Mouse (Mus musculus): ENCODE measurements around the gene Gm21677. TPM values are rescaled to one million over a fixed set of nuclear protein-coding genes. Genes with fewer than 3 reads are reported as not detected.
"Not testable (repeated sequence)": the region's sequence is repeated elsewhere in the genome, so short reads cannot be mapped to it uniquely, and the experiment has no call there.

The Gm21677 gene
- not detected in 2 replicates for polyA plus RNA-seq (2016; fragmentation: Nextera tagmentation; extraction: Ambion mirVana)

- not testable (repeated sequence) for H3K9me3 ChIP-seq (replicated peaks); H3K27me3 ChIP-seq (ENCODE audit: low read depth, poor library complexity, severe bottlenecking); H3K36me3 ChIP-seq; H3K4me3 ChIP-seq; H3K4me1 ChIP-seq; DNase-seq (ENCODE audit: low spot score); H3K27ac ChIP-seq
- no CpG with 5 or more reads among the region's 9 CpGs for WGBS
Observed at GRCm38 (mm10) chrY:3306349-3306748, at the start of gene Gm21677. Gene Gm21677 (minus strand): TSS chrY:3306449.

- not testable (repeated sequence) for DNase-seq (ENCODE audit: low spot score)
Observed at GRCm38 (mm10) chrY:3345229-3345628, 39.0 kb upstream of the Gm21677 start, which contains the start of gene Gm21693. Gene Gm21693 (minus strand): TSS chrY:3345329.

GRCm38 (mm10) chrY:3340661-3341060, 34.4 kb upstream of the Gm21677 start:
- H3K4me1 ChIP-seq; H3K27ac ChIP-seq; H3K36me3 ChIP-seq; DNase-seq (ENCODE audit: low spot score); H3K27me3 ChIP-seq (ENCODE audit: low read depth, poor library complexity, severe bottlenecking); H3K9me3 ChIP-seq (replicated peaks); H3K4me3 ChIP-seq: not testable (repeated sequence)
- no CpG with 5 or more reads among the region's 11 CpGs for WGBS

More at GRCm38 (mm10) chrY:3345229-3345628, 39.0 kb upstream of the Gm21677 start, which contains the start of gene Gm21693:
- no CpG with 5 or more reads among the region's 9 CpGs for WGBS
- not testable (repeated sequence) for H3K27ac ChIP-seq; H3K9me3 ChIP-seq (replicated peaks); H3K36me3 ChIP-seq; H3K4me3 ChIP-seq; H3K27me3 ChIP-seq (ENCODE audit: low read depth, poor library complexity, severe bottlenecking); H3K4me1 ChIP-seq

Other genes starting within 250 kb of the Gm21677 start
- gene Gm21693, start 38.9 kb upstream of the Gm21677 start, polyA plus RNA-seq (2016; fragmentation: Nextera tagmentation; extraction: Ambion mirVana), result not detected in 2 replicates
- gene Gm21704, start 103.7 kb upstream of the Gm21677 start, polyA plus RNA-seq (2016; fragmentation: Nextera tagmentation; extraction: Ambion mirVana), result not detected in 2 replicates
- not detected in 2 replicates for gene Gm21708, start 103.7 kb upstream of the Gm21677 start, polyA plus RNA-seq (2016; fragmentation: Nextera tagmentation; extraction: Ambion mirVana)

All from limb, embryonic 10.5 days (tissue).